Mouse (Mus musculus): Measurements from ENCODE around the gene Tpgs1. TPM values are rescaled to one million over a fixed set of nuclear protein-coding genes. Genes with fewer than 3 reads are reported as not detected.

Gene Tpgs1
- polyA plus RNA-seq, 1 experiment = 36.2 TPM

GRCm38 (mm10) chr10:79665051-79665450, 4.1 kb upstream of the Tpgs1 start:
- no peak overlapping the region for H3K4me3 ChIP-seq (ENCODE audit: insufficient read depth, low read length)
- TF ChIP-seq POLR2A (IDR thresholded peaks at IDR 0.05; ENCODE audit: borderline replicate concordance, low read depth, low read length) (no peak), CTCF (IDR thresholded peaks at IDR 0.05; ENCODE audit: low read depth, low read length) (no peak)
- H3K27ac ChIP-seq (ENCODE audit: insufficient read depth, low read depth, low read length) = no peak overlapping the region
- peaks cover 8% of the 10 kb centered on the region for H3K4me1 ChIP-seq (ENCODE audit: control insufficient read depth, insufficient read depth, low read length)

- no peak overlapping the region for H3K4me3 ChIP-seq (ENCODE audit: insufficient read depth, low read length)
- H3K27ac ChIP-seq (ENCODE audit: insufficient read depth, low read depth, low read length) = no peak overlapping the region
- H3K4me1 ChIP-seq (ENCODE audit: control insufficient read depth, insufficient read depth, low read length) = peaks cover 18% of the 10 kb centered on the region
- TF ChIP-seq POLR2A (IDR thresholded peaks at IDR 0.05; ENCODE audit: borderline replicate concordance, low read depth, low read length) = no peak
- no peak for TF ChIP-seq CTCF (IDR thresholded peaks at IDR 0.05; ENCODE audit: low read depth, low read length)
Observed at GRCm38 (mm10) chr10:79666493-79666892, 2.7 kb upstream of the Tpgs1 start.

GRCm38 (mm10) chr10:79668076-79668475, 1.1 kb upstream of the Tpgs1 start:
- H3K4me3 ChIP-seq (ENCODE audit: insufficient read depth, low read length) = no peak overlapping the region
- TF ChIP-seq POLR2A (IDR thresholded peaks at IDR 0.05; ENCODE audit: borderline replicate concordance, low read depth, low read length) (no peak), CTCF (IDR thresholded peaks at IDR 0.05; ENCODE audit: low read depth, low read length) (no peak)
- no peak overlapping the region for H3K27ac ChIP-seq (ENCODE audit: insufficient read depth, low read depth, low read length)
- peaks cover 18% of the 10 kb centered on the region for H3K4me1 ChIP-seq (ENCODE audit: control insufficient read depth, insufficient read depth, low read length)

GRCm38 (mm10) chr10:79669576-79670057, 448 bp downstream of the Tpgs1 start:
- H3K27ac ChIP-seq (ENCODE audit: insufficient read depth, low read depth, low read length) = peak overlapping the region; percentile 58
- peaks cover 18% of the 10 kb centered on the region for H3K4me1 ChIP-seq (ENCODE audit: control insufficient read depth, insufficient read depth, low read length)
- TF ChIP-seq CTCF (IDR thresholded peaks at IDR 0.05; ENCODE audit: low read depth, low read length) = no peak
- no peak for TF ChIP-seq POLR2A (IDR thresholded peaks at IDR 0.05; ENCODE audit: borderline replicate concordance, low read depth, low read length)
- peak overlapping the region; percentile 80 for H3K4me3 ChIP-seq (ENCODE audit: insufficient read depth, low read length)

- no peak for TF ChIP-seq POLR2A (IDR thresholded peaks at IDR 0.05; ENCODE audit: borderline replicate concordance, low read depth, low read length)
- no peak for TF ChIP-seq CTCF (IDR thresholded peaks at IDR 0.05; ENCODE audit: low read depth, low read length)
- H3K27ac ChIP-seq (ENCODE audit: insufficient read depth, low read depth, low read length) = peak overlapping the region; percentile 58
- H3K4me1 ChIP-seq (ENCODE audit: control insufficient read depth, insufficient read depth, low read length) = peaks cover 18% of the 10 kb centered on the region
- peak overlapping the region; percentile 80 for H3K4me3 ChIP-seq (ENCODE audit: insufficient read depth, low read length)
Observed at GRCm38 (mm10) chr10:79670071-79670888, 1.1 kb downstream of the Tpgs1 start.

- no peak for TF ChIP-seq CTCF (IDR thresholded peaks at IDR 0.05; ENCODE audit: low read depth, low read length)
- no peak for TF ChIP-seq POLR2A (IDR thresholded peaks at IDR 0.05; ENCODE audit: borderline replicate concordance, low read depth, low read length)
- Histone ChIP-seq H3K4me1 (ENCODE audit: control insufficient read depth, insufficient read depth, low read length) (peaks cover 9% of the 10 kb centered on the region), H3K4me3 (ENCODE audit: insufficient read depth, low read length) (no peak overlapping the region), H3K27ac (ENCODE audit: insufficient read depth, low read depth, low read length) (no peak overlapping the region)
Observed at GRCm38 (mm10) chr10:79671396-79672087, 2.4 kb downstream of the Tpgs1 start.

- Histone ChIP-seq H3K4me3 (ENCODE audit: insufficient read depth, low read length) (no peak overlapping the region), H3K27ac (ENCODE audit: insufficient read depth, low read depth, low read length) (no peak overlapping the region)
- TF ChIP-seq POLR2A (IDR thresholded peaks at IDR 0.05; ENCODE audit: borderline replicate concordance, low read depth, low read length) (no peak), CTCF (IDR thresholded peaks at IDR 0.05; ENCODE audit: low read depth, low read length) (no peak)
Observed at GRCm38 (mm10) chr10:79672088-79672455, 2.9 kb downstream of the Tpgs1 start.

GRCm38 (mm10) chr10:79673054-79673453, 3.9 kb downstream of the Tpgs1 start:
- H3K4me1 ChIP-seq (ENCODE audit: control insufficient read depth, insufficient read depth, low read length) = peaks cover 9% of the 10 kb centered on the region
- TF ChIP-seq CTCF (IDR thresholded peaks at IDR 0.05; ENCODE audit: low read depth, low read length) = no peak
- no peak for TF ChIP-seq POLR2A (IDR thresholded peaks at IDR 0.05; ENCODE audit: borderline replicate concordance, low read depth, low read length)

More at GRCm38 (mm10) chr10:79672088-79672455, 2.9 kb downstream of the Tpgs1 start:
- H3K4me1 ChIP-seq (ENCODE audit: control insufficient read depth, insufficient read depth, low read length) = peaks cover 9% of the 10 kb centered on the region

GRCm38 (mm10) chr10:79675346-79676035, 6.3 kb downstream of the Tpgs1 start:
- H3K4me3 ChIP-seq (ENCODE audit: insufficient read depth, low read length) = no peak overlapping the region
- TF ChIP-seq POLR2A (IDR thresholded peaks at IDR 0.05; ENCODE audit: borderline replicate concordance, low read depth, low read length) (no peak), CTCF (IDR thresholded peaks at IDR 0.05; ENCODE audit: low read depth, low read length) (no peak)

More at GRCm38 (mm10) chr10:79673054-79673453, 3.9 kb downstream of the Tpgs1 start:
- Histone ChIP-seq H3K4me3 (ENCODE audit: insufficient read depth, low read length) (no peak overlapping the region), H3K27ac (ENCODE audit: insufficient read depth, low read depth, low read length) (no peak overlapping the region)

More at GRCm38 (mm10) chr10:79675346-79676035, 6.3 kb downstream of the Tpgs1 start:
- Histone ChIP-seq H3K4me1 (ENCODE audit: control insufficient read depth, insufficient read depth, low read length) (peaks cover 8% of the 10 kb centered on the region), H3K27ac (ENCODE audit: insufficient read depth, low read depth, low read length) (no peak overlapping the region)
